16 mouse cellular contexts compared by ENCODE assay signal in the genomic region with DNA sequence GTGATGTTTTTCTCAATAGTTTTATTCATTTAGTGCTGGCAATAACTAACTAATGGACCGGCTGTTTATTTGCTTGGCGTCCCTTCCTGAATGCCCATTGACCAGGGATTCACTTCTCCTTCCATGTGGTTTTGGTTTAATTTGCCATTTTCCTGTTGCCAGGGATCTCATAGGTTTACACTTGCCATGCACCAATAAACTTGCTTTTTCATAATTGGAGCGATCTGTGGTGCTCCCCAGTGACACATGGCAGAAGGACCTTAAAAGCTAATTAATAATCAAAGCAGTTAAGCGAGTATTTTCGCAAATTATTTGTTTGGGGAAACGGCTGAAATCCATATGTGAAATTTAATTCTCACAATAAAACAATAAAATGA.
DNase-seq lines count a peak whose midpoint lies in the region; ATAC-seq lines count a peak whose summit lies in the region.
"Had no signal": no experiment of that assay in that cellular context is flagged by ENCODE, and none has a peak within 500 bp of the region (broad histone marks: within the 10 kb centered on the region; RNA-seq: fewer than 3 reads in every experiment).

No protein-coding gene starts in this region.

- ATAC-seq in forebrain, embryonic 16.5 days, result peak; percentile 45
- no peak for ATAC-seq in forebrain, embryonic 11.5 days (replicated peaks; ENCODE audit: low FRiP score)
- ATAC-seq in lung, embryonic 15.5 days (ENCODE audit: borderline replicate concordance, extremely low read depth, low FRiP score, low TSS enrichment), result no peak
- no peak for ATAC-seq in intestine, embryonic 16.5 days
- ATAC-seq in neural tube, embryonic 15.5 days (ENCODE audit: low FRiP score), result peak; percentile 79

- H3K4me1 ChIP-seq in forebrain, embryonic 16.5 days (replicated peaks; ENCODE audit: control insufficient read depth, insufficient read depth, low read length), result no peaks in the 10 kb centered on the region; the same call in 1 of the 2 replicates
- H3K4me1 ChIP-seq in forebrain, embryonic 11.5 days (replicated peaks; ENCODE audit: control insufficient read depth, insufficient read depth, low read length), result no peaks in the 10 kb centered on the region
- no peaks in the 10 kb centered on the region for H3K4me1 ChIP-seq in lung, embryonic 15.5 days
- peaks cover 8% of the 10 kb centered on the region for H3K4me1 ChIP-seq in intestine, embryonic 16.5 days (ENCODE audit: control insufficient read depth, insufficient read depth, low read length)
- H3K4me1 ChIP-seq in neural tube, embryonic 15.5 days, result 0 out of 2 replicates have a peak, but pooled peaks cover 8% of the 10 kb centered on the region
- H3K4me1 ChIP-seq in heart, embryonic 10.5 days, result no peaks in the 10 kb centered on the region

- H3K27ac ChIP-seq in forebrain, embryonic 16.5 days (ENCODE audit: low read length), result no peak overlapping the region
- H3K27ac ChIP-seq in forebrain, embryonic 11.5 days (ENCODE audit: low read depth, low read length), result no peak overlapping the region
- no peak overlapping the region for H3K27ac ChIP-seq in lung, embryonic 15.5 days
- no peak overlapping the region for H3K27ac ChIP-seq in intestine, embryonic 16.5 days (ENCODE audit: low read length)
- H3K27ac ChIP-seq in neural tube, embryonic 15.5 days (replicated peaks), result peak overlapping the region; percentile 72
- H3K27ac ChIP-seq in heart, embryonic 10.5 days, result no peak overlapping the region

- no peak overlapping the region for H3K4me3 ChIP-seq in forebrain, embryonic 16.5 days (replicated peaks; ENCODE audit: low read length)
- H3K4me3 ChIP-seq in forebrain, embryonic 11.5 days (ENCODE audit: low read depth, low read length), result no peak overlapping the region
- no peak overlapping the region for H3K4me3 ChIP-seq in lung, embryonic 15.5 days
- H3K4me3 ChIP-seq in intestine, embryonic 16.5 days (ENCODE audit: low read length), result peak overlapping the region; percentile 10
- peak overlapping the region; percentile 39 for H3K4me3 ChIP-seq in neural tube, embryonic 15.5 days (replicated peaks)
- no peak overlapping the region for H3K4me3 ChIP-seq in heart, embryonic 10.5 days

- no peaks in the 10 kb centered on the region for H3K9me3 ChIP-seq in forebrain, embryonic 16.5 days (ENCODE audit: control insufficient read depth, low read length)
- no peaks in the 10 kb centered on the region for H3K9me3 ChIP-seq in forebrain, embryonic 11.5 days (ENCODE audit: control insufficient read depth, low read length)
- H3K9me3 ChIP-seq in lung, embryonic 15.5 days, result no peaks in the 10 kb centered on the region
- H3K9me3 ChIP-seq in intestine, embryonic 16.5 days (ENCODE audit: control insufficient read depth, low read length), result no peaks in the 10 kb centered on the region
- H3K9me3 ChIP-seq in neural tube, embryonic 15.5 days (replicated peaks), result no peaks in the 10 kb centered on the region
- no peaks in the 10 kb centered on the region for H3K9me3 ChIP-seq in heart, embryonic 10.5 days

- no peaks in the 10 kb centered on the region for H3K27me3 ChIP-seq in forebrain, embryonic 16.5 days (replicated peaks; ENCODE audit: control insufficient read depth, insufficient read depth, low read length)
- no peaks in the 10 kb centered on the region for H3K27me3 ChIP-seq in forebrain, embryonic 11.5 days (ENCODE audit: control insufficient read depth, insufficient read depth, low read length)
- H3K27me3 ChIP-seq in lung, embryonic 15.5 days, result no peaks in the 10 kb centered on the region
- H3K27me3 ChIP-seq in intestine, embryonic 16.5 days (replicated peaks; ENCODE audit: control insufficient read depth, insufficient read depth, low read length), result no peaks in the 10 kb centered on the region
- H3K27me3 ChIP-seq in neural tube, embryonic 15.5 days (replicated peaks), result no peaks in the 10 kb centered on the region
- H3K27me3 ChIP-seq in heart, embryonic 10.5 days (ENCODE audit: insufficient read depth, poor library complexity, severe bottlenecking), result no peaks in the 10 kb centered on the region

- H3K36me3 ChIP-seq in forebrain, embryonic 16.5 days (ENCODE audit: control insufficient read depth, insufficient read depth), result no peaks in the 10 kb centered on the region
- no peaks in the 10 kb centered on the region for H3K36me3 ChIP-seq in forebrain, embryonic 11.5 days (ENCODE audit: control insufficient read depth, insufficient read depth, low read length)
- H3K36me3 ChIP-seq in lung, embryonic 15.5 days, result no peaks in the 10 kb centered on the region
- H3K36me3 ChIP-seq in intestine, embryonic 16.5 days (ENCODE audit: control insufficient read depth, insufficient read depth, low read length), result no peaks in the 10 kb centered on the region
- H3K36me3 ChIP-seq in neural tube, embryonic 15.5 days, result no peaks in the 10 kb centered on the region
- no peaks in the 10 kb centered on the region for H3K36me3 ChIP-seq in heart, embryonic 10.5 days

- DNase-seq in forebrain, embryonic 11.5 days (ENCODE audit: low spot score), result no peak
- DNase-seq in lung, postnatal 10 days, result no peak
- DNase-seq in cerebellum, postnatal 36 days, result no peak
- no peak for DNase-seq in heart, embryonic 10.5 days (ENCODE audit: low spot score)
- DNase-seq: adrenal gland, postnatal 10 days; heart, adult 11 months; heart, postnatal 10 days; kidney, adult 8-10 months; retina, postnatal 1 day; spleen, adult 18-20 months; thymus, adult 2 months had no signal

- 78% methylated on average over 6 of the region's 6 CpGs for WGBS in forebrain, embryonic 16.5 days
- whole genome bisulfite sequencing in forebrain, embryonic 11.5 days, result 85% methylated on average over 6 of the region's 6 CpGs
- WGBS in lung, embryonic 15.5 days, result 77% methylated on average over 6 of the region's 6 CpGs
- WGBS in intestine, embryonic 16.5 days, result 49% methylated on average over 6 of the region's 6 CpGs
- WGBS in neural tube, embryonic 15.5 days, result 19% methylated on average over 6 of the region's 6 CpGs
- WGBS in heart, embryonic 10.5 days, result 89% methylated on average over 6 of the region's 6 CpGs

- no peak overlapping the region for H3K9ac ChIP-seq in forebrain, embryonic 16.5 days (replicated peaks; ENCODE audit: low read depth, low read length)
- H3K9ac ChIP-seq in forebrain, embryonic 11.5 days (ENCODE audit: low read length), result no peak overlapping the region
- H3K9ac ChIP-seq in lung, embryonic 15.5 days, result no peak overlapping the region
- H3K9ac ChIP-seq in intestine, embryonic 16.5 days (ENCODE audit: low read depth, low read length), result no peak overlapping the region
- peak overlapping the region; percentile 36 for H3K9ac ChIP-seq in neural tube, embryonic 15.5 days (replicated peaks)

- peak overlapping the region; percentile 26; the same call in 1 of the 2 replicates for H3K4me2 ChIP-seq in forebrain, embryonic 16.5 days (ENCODE audit: low read length)
- no peak overlapping the region for H3K4me2 ChIP-seq in forebrain, embryonic 11.5 days (ENCODE audit: low read depth, low read length, severe bottlenecking)
- H3K4me2 ChIP-seq in lung, embryonic 15.5 days, result peak overlapping the region; percentile 40
- peak overlapping the region; percentile 34 for H3K4me2 ChIP-seq in intestine, embryonic 16.5 days (ENCODE audit: low read depth, low read length)
- peak overlapping the region; percentile 60 for H3K4me2 ChIP-seq in neural tube, embryonic 15.5 days
- H3K4me2 ChIP-seq: liver, embryonic 11.5 days had no signal

Comparison
In these comparisons a context has a peak if more than half of its experiments do, and no peak if none do; other contexts are left out.
1. ATAC-seq: peak in forebrain, embryonic 16.5 days (single experiment) and neural tube, embryonic 15.5 days (single experiment); none in forebrain, embryonic 11.5 days (single experiment), lung, embryonic 15.5 days (single experiment) and intestine, embryonic 16.5 days (single experiment).
2. H3K4me3 ChIP-seq: peak in intestine, embryonic 16.5 days (single experiment) and neural tube, embryonic 15.5 days (single experiment); none in forebrain, embryonic 16.5 days (single experiment), forebrain, embryonic 11.5 days (single experiment), lung, embryonic 15.5 days (single experiment) and heart, embryonic 10.5 days (single experiment).